Mouse (Mus musculus) right cerebral cortex, postnatal 25 days (tissue): ENCODE measurements around the gene Tmem208.

Source experiments
- DNase-seq: peaks from one replicate; pipeline ENCODE4 v3.0.0; 2022

The Tmem208 gene

DNA sequence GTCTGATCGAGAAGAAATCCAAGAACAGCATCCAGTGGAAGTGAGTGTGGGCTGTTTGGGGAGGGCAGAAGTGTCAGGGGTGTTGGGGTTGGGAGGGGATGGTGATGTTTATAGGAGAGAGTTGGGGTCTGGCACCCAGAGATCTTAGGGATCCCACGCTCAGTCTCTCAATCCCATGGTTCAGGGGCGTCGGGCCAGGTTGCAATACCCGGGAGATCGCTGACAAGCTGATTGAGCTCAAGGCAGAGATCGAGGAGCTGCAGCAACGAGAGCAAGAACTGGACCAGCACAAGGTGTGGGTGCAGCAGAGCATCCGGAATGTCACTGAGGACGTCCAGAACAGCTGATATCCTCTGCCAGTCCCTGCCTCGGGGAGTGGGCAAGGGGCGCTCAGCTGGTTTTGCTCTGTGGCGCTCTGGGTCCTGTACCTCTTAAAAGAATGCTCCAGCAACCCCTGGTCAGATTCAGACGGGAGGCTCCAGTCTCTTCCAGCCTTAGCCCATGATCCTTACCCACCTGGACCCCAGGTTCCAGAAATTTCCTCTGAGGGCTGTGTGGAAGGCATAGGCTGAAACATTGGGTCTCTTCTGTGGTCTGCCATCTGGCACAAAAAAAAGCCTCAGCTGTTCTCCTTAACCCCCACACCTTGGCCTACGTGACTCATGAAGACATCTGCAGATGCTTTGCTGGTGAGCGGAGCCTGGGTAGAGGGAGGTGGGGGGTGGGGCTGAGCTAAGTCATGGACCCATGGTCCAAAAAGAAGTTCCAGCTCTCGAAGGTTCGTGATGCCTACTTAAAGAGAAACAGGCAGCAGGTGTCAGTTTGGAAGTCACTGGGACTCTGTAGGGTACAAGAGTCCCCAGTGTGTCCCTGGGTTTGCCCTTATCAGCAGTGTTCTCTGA, 27.6 kb upstream of the Tmem208 start:
- no peak for DNase-seq

- DNase-seq, result no peak
Observed at GRCm38 (mm10) chr8:105299962-105300361, 26.2 kb upstream of the Tmem208 start.

DNA sequence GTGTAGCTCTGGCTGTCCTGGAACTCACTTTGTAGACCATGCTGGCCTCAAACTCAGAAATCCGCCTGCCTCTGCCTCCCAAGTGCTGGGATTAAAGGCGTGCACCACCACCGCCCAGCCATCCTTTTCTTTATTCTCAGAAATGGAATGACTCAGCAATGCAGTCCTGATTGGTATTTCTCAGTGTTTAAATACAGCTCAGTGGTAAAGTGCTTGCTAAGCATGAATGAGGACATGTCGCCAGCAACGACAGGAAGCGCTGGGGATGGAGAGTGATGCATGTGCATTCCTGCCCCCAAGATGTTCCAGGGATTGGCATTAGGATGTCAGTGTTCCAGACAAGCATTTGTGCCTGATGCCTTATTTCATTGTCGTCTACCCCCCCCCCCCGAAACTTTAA, 22.8 kb upstream of the Tmem208 start:
- DNase-seq, result no peak

DNA sequence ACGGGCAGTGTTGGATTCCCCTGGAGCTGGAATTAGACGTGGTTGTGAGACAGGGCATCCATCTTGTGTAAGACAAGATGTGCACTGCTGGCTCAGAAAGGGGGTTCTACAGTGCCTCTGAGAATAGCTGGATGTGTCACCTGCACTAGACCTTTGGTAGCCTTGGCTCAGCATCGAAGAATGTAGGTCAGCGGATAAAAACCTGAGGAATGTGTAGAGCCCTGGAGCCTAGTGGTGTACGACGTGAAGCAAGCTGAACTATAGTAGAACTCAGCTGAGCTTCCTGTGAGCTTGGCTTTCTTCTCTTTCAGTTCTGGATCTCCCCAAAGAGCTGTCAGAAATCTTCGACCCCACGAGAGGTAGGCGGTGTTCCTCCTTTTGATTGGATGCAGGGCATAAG, 22.3 kb upstream of the Tmem208 start:
- DNase-seq, result no peak

DNA sequence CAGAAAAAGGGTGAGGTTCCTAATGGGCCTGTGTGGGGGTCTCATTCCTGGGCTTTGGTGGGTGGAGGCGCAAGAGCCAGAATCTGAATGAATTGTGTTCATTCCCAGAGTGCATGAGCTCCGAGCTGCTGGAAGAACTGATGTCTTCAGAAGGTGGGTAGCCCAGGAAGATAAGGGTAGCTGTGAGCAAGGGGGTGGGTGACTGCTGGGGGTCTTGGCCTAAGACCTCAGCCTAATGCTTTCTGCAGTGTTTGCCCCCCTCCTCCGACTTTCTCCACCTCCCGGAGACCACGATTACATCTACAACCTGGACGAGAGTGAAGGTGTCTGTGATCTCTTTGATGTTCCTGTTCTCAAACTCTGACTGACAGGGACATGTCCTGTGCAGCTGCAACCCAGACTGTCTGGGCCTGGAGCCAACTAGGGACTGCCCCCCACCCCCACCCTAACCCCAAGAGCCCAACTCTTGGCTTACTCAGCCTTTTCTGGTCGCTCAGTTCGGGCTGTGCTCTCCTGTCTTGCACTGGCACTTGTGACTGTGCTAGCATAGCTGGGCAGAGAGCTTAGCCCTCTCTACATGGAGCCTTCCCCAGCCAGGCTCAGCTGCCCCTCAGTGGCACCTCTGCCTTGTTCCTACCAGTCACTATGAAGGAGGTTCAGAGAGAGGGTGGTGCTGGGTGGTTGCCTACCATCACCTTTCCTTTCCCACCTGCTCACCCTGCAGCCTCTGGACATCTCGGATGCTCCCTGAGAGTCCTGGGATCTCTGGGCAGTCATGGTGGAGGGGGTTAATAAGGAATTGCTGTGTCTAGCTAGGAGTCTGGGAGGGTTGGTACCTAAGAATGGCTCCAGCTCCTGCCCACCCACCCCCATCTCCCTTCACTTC, 21.6 kb upstream of the Tmem208 start:
- DNase-seq, result no peak

- DNase-seq, result peak; percentile 45
Observed at GRCm38 (mm10) chr8:105305211-105306145, 20.7 kb upstream of the Tmem208 start, which contains the start of gene Elmo3. Gene Elmo3, plus strand, starts transcription at chr8:105305601.

DNA sequence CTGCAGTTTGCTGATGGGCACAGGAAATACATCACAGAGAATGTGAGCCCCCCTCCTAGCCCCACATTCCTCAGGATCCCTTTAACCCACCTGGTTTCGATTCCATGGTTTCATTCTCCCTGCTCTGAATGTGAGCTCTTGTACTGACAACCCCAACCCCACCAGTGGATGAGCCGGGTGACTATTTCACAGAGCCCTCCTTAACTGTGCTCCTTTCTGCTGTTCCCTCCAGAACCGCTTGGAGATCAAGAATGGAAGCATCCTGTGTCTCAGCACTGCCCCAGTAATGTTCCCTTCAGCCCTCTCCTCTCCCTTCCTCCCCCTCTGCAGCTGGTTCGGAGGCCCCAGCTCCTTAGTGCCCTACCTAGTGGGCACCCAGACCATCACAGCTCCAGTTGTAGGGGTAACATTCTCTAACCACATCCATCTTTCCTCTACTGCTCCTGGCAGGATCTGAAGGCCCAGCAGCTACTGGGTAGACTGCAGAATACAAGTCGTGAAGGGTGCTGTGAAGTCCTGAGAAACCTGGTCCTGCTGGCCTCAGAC, 19.9 kb upstream of the Tmem208 start:
- no peak for DNase-seq

GRCm38 (mm10) chr8:105307670-105308069, 18.5 kb upstream of the Tmem208 start:
- DNase-seq, result no peak

DNA sequence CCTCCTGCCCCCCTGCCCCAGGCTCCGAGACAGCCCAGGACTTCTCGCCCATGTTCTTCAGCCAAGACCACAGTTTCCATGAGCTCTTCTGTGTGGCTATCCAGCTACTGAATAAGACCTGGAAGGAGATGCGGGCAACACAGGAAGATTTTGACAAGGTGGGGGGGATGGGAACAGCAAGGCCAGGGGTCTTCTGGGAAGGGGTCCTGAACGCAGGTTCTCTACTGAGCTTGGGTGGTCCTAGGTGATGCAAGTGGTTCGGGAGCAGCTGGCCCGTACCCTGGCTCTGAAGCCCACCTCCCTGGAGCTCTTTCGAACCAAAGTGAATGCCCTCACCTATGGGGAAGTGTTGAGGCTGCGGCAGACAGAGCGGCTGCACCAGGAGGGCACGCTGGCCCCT, 17.7 kb upstream of the Tmem208 start:
- DNase-seq, result no peak

DNA sequence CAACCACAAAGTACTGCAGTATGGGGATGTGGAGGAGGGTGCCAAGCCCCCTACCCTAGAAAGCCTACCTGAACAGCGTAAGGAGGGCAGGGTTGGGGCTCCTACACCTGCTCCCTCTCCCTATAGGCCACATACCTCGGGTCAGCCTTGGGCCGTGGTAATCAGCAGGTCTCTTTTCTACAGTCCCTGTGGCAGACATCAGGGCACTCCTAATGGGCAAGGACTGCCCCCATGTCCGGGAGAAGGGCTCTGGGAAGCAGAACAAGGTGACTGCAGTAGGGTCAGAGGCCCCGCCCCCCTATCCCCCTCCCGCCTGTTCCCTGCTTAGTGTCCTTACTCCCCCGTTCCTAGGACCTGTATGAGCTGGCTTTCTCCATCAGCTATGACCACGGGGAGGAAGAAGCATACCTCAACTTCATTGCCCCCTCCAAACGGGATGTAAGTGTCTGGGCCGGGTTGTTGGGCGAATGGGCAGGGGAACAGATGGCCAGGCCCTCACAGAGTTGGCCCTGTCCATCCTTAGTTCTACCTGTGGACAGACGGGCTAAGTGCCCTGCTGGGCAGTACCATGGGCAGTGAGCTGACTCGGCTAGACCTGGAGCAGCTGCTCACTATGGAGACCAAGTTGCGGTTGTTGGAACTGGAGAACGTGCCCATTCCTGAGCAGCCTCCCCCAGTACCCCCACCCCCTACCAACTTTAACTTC, 16.9 kb upstream of the Tmem208 start:
- no peak for DNase-seq

GRCm38 (mm10) chr8:105310118-105310517, 16.0 kb upstream of the Tmem208 start:
- DNase-seq, result no peak

- DNase-seq, result no peak
Observed at GRCm38 (mm10) chr8:105311718-105312117, 14.4 kb upstream of the Tmem208 start.

DNA sequence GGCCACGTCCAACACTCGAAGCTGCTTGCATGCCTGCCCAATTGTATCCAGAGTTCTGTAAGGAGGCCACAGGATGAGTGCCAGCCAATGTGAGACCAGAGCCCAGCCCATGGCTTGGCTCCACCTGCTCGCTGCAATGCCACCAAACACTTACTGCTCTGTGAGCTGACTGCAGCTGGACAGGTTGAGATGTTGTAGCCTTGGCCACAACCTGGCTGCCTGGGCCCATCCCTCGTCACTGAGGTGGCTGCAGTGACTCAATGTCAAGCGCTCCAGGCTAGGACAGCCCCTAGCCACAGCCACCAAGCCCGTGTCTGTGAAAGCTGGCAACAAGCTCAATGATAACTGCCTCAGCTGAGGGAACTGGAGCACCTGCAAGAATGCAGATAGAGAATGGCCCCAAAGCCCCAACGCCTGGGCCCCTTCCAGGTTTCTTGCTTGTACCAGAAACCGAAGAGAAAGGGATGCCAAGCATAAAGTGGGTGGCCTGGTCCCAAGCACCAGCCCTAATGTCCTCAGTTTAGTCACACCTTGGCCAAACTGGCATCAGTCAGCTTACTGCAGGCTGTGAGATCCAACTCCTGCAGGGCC, 13.2 kb upstream of the Tmem208 start:
- DNase-seq, result no peak

- DNase-seq, result no peak
Observed at GRCm38 (mm10) chr8:105313622-105314402, 12.3 kb upstream of the Tmem208 start.

DNA sequence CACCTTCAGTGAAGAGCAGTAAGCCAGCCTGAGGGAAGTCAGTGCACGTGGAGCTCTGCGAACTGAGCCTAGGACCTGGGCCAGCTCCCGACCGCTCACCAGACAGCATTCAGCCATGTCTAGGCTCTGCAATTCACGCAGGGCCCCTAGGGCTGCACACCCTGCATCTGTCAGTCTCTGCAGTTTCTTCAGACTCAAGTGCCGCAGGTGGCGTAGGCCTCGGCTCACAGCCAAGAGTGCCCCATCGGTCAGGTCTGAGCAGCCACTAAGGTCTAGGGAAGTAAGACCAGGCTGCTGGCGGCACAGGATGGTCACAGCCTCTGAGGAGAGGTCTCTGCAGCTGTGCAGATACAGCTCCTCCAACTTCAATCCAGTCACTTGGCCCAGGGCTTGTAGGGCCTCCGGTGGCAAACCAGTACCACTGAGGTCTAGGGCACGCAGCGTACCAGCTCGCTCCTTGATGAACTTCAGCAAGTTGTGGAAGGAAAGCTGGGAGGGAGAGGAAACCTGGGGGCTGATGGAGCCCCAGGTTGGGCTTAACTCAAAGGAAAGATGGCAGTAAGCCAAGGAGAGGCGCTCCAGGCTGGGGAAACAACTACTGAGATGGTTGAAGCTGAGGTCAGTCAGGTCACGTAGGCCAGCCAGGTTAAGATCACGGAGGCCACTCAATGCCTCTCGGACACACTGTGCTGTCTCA, 10.9 kb upstream of the Tmem208 start:
- DNase-seq, result no peak

DNA sequence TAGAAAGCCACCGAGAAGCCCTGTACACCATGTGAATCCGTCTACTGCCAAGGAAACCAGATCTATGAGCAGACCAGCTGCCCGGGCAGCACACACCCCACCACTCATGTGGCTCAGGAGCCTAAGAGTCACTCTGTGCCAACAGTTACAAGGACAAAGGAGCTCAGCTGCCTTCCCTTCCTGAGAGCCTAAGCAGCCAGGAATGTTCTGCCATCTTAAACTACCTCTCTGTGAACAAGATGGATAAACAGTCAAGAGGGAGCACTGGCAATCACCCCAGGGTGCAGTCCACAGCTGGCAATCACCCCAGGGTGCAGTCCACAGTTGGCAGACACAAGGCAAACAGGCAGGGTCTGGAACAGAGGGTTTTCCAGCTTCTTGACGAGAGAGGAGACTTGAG, 8.2 kb upstream of the Tmem208 start:
- no peak for DNase-seq

DNA sequence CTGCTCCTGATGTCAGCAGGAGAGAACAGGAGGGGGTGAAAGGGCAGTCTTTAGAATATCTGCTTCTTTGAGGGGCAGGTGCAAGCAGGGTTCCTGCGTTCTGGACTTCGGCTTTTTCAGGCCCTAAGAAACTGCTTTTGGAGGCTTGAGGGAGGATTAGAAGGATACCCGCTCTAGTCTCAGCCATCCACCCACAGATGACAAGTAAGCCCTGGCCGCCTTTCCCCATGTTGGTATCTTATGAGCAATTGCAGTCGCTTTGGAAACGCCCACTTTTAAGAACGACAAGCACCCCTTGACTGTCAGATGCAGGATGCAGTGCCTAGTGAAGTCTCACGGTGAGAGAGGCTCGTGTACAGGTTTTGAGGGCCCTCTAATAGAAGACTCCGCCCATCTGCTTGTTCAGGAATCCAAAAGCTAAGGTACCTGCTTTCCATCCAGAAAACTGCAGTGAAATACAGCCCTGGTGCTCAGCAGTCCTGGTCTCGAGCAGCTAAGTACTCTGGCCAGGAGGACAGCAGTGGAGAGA, 7.4 kb upstream of the Tmem208 start:
- no peak for DNase-seq

GRCm38 (mm10) chr8:105323183-105323582, 3.0 kb upstream of the Tmem208 start:
- no peak for DNase-seq

GRCm38 (mm10) chr8:105325641-105326093, 487 bp upstream of the Tmem208 start:
- no peak for DNase-seq
